Mouse (Mus musculus): ENCODE measurements at regions not wholly inside any gene's neighbourhood (a gene's known extent, or its start where the extent isn't known, plus 50 kb on each side); places are given as distances from the start of the nearest gene placed in this dataset.

GRCm38 (mm10) chr17:79414006-79414405, 59.1 kb upstream of the Cdc42ep3 start:
- DNase-seq (ENCODE audit: low spot score), result no peak

- DNase-seq (ENCODE audit: low spot score), result no peak
These were observed 63.1 kb upstream of the Cdc42ep3 start for GRCm38 (mm10) chr17:79417953-79418352.

GRCm38 (mm10) chr17:79421618-79422017, 66.7 kb upstream of the Cdc42ep3 start:
- no peak for DNase-seq (ENCODE audit: low spot score)

GRCm38 (mm10) chr17:79439182-79439581, 84.3 kb upstream of the Cdc42ep3 start:
- no peak for DNase-seq (ENCODE audit: low spot score)

GRCm38 (mm10) chr17:79442507-79443115, 87.7 kb upstream of the Cdc42ep3 start:
- no peak for DNase-seq (ENCODE audit: low spot score)

GRCm38 (mm10) chr17:79447170-79447569, 92.3 kb upstream of the Cdc42ep3 start:
- DNase-seq (ENCODE audit: low spot score), result no peak

- DNase-seq (ENCODE audit: low spot score), result no peak
These were observed 96.4 kb upstream of the Cdc42ep3 start for GRCm38 (mm10) chr17:79451141-79451860.

- DNase-seq (ENCODE audit: low spot score), result no peak
These were observed 98.9 kb upstream of the Cdc42ep3 start for GRCm38 (mm10) chr17:79453825-79454224.

- DNase-seq (ENCODE audit: low spot score), result no peak
These were observed 99.6 kb upstream of the Cdc42ep3 start for GRCm38 (mm10) chr17:79454526-79454925.

GRCm38 (mm10) chr17:79455229-79455628, 100.3 kb upstream of the Cdc42ep3 start:
- DNase-seq (ENCODE audit: low spot score), result no peak

- no peak for DNase-seq (ENCODE audit: low spot score)
These were observed 102.7 kb upstream of the Cdc42ep3 start for GRCm38 (mm10) chr17:79457636-79458035.

- no peak for DNase-seq (ENCODE audit: low spot score)
These were observed 106.8 kb upstream of the Cdc42ep3 start for GRCm38 (mm10) chr17:79461681-79462091.

GRCm38 (mm10) chr17:79463074-79463694, 108.3 kb upstream of the Cdc42ep3 start:
- DNase-seq (ENCODE audit: low spot score), result no peak

- no peak for DNase-seq (ENCODE audit: low spot score)
These were observed 110.8 kb upstream of the Cdc42ep3 start for GRCm38 (mm10) chr17:79465666-79466065.

GRCm38 (mm10) chr17:79471639-79472038, 116.7 kb upstream of the Cdc42ep3 start:
- no peak for DNase-seq (ENCODE audit: low spot score)

- DNase-seq (ENCODE audit: low spot score), result no peak
These were observed 117.5 kb upstream of the Cdc42ep3 start for GRCm38 (mm10) chr17:79472106-79472995.

- no peak for DNase-seq (ENCODE audit: low spot score)
These were observed 121.8 kb upstream of the Cdc42ep3 start for GRCm38 (mm10) chr17:79476671-79477070.

- no peak for DNase-seq (ENCODE audit: low spot score)
These were observed 126.3 kb upstream of the Cdc42ep3 start for GRCm38 (mm10) chr17:79481112-79481738.

- DNase-seq (ENCODE audit: low spot score), result no peak
These were observed 127.0 kb upstream of the Cdc42ep3 start for GRCm38 (mm10) chr17:79481936-79482335.

GRCm38 (mm10) chr17:79485239-79485638, 126.4 kb upstream of the Rmdn2 start:
- DNase-seq (ENCODE audit: low spot score), result no peak

GRCm38 (mm10) chr17:79489306-79489705, 122.4 kb upstream of the Rmdn2 start:
- DNase-seq (ENCODE audit: low spot score), result no peak

- no peak for DNase-seq (ENCODE audit: low spot score)
These were observed 114.0 kb upstream of the Rmdn2 start for GRCm38 (mm10) chr17:79497629-79498028.

Measured in T-cell, adult 2 months (primary cell).